Mouse (Mus musculus) embryonic facial prominence, embryonic 11.5 days (tissue): ENCODE results near the gene Oas3. TPM values are rescaled to one million over a fixed set of nuclear protein-coding genes. Genes with fewer than 3 reads are reported as not detected.

Source experiments
- ATAC-seq: fragments of 200-750 bp; cut with Nextera tagmentation; replicated peaks from 2 replicates; pipeline ENCODE4 v1.8.0; 2017; ENCODE audit warnings: low read depth; ENCODE audit not compliant: insufficient number of reproducible peaks, low FRiP score, low TSS enrichment
- DNase-seq: peaks from one replicate; pipeline ENCODE4 v3.0.0-alpha.2; 2015; ENCODE audit warnings: low spot score
- H3K27ac ChIP-seq: fragments of 300-500 bp; sonication (generic); replicated peaks from 2 replicates; pipeline ENCODE4 v1.5.1; 2014; ENCODE audit warnings: mild to moderate bottlenecking, low read depth, low read length, control low read depth
- H3K27me3 ChIP-seq: fragments of 300-500 bp; sonication (generic); 2 replicates; pipeline ENCODE4 v1.6.1; 2014; ENCODE audit warnings: mild to moderate bottlenecking, low read length, moderate library complexity, mixed read lengths; ENCODE audit not compliant: control insufficient read depth, insufficient read depth
- H3K36me3 ChIP-seq: fragments of 300-500 bp; sonication (generic); replicated peaks from 2 replicates; pipeline ENCODE4 v1.6.1; 2014; ENCODE audit warnings: low read depth, mild to moderate bottlenecking, low read length, moderate library complexity, mixed read lengths; ENCODE audit not compliant: control insufficient read depth, insufficient read depth
- H3K4me1 ChIP-seq: fragments of 300-500 bp; sonication (generic); 2 replicates; pipeline ENCODE4 v1.6.1; 2014; ENCODE audit warnings: low read length, mixed read lengths; ENCODE audit not compliant: control insufficient read depth, insufficient read depth
- H3K4me2 ChIP-seq: fragments of 300-500 bp; sonication (generic); 2 replicates; pipeline ENCODE4 v1.6.1; 2014; ENCODE audit warnings: low read depth, mild to moderate bottlenecking, control low read depth, low read length, moderate library complexity
- H3K4me3 ChIP-seq: fragments of 300-500 bp; sonication (generic); 2 replicates; pipeline ENCODE4 v1.5.1; 2014; ENCODE audit warnings: low read depth, low read length, control low read depth
- H3K9ac ChIP-seq: fragments of 300-500 bp; sonication (generic); replicated peaks from 2 replicates; pipeline ENCODE4 v1.6.1; 2014; ENCODE audit warnings: mild to moderate bottlenecking, control low read depth, low read length
- H3K9me3 ChIP-seq: fragments of 300-500 bp; sonication (generic); replicated peaks from 2 replicates; pipeline ENCODE4 v1.6.1; 2016; ENCODE audit warnings: mild to moderate bottlenecking, low read length, inconsistent platforms, mixed read lengths; ENCODE audit not compliant: control insufficient read depth
- WGBS: fragments of 180-500 bp; shearing (Covaris S2); extraction: QIAGEN DNeasy Blood & Tissue Kit; methylation state at CpG from one replicate; pipeline ENCODE4 v1.1.7; 2014; 5-methylcytosine and 5-hydroxymethylcytosine counted together
- polyA plus RNA-seq: library from polyadenylated mRNA; unstranded; fragments of >200 nt; fragmentation: Nextera tagmentation; extraction: Ambion mirVana; gene quantifications from 2 replicates; pipeline ENCODE4 v1.2.1, GENCODE M21; 2014

Gene Oas3
- polyA plus RNA-seq, 1 experiment from 2014 or later = not detected

- Histone ChIP-seq H3K4me1 (no peaks in the 10 kb centered on the region), H3K9ac (no peak overlapping the region), H3K4me3 (no peak overlapping the region), H3K27me3 (no peaks in the 10 kb centered on the region), H3K9me3 (no peaks in the 10 kb centered on the region), H3K4me2 (no peak overlapping the region), H3K27ac (no peak overlapping the region), H3K36me3 (no peaks in the 10 kb centered on the region)
- no peak for ATAC-seq
- no peak for DNase-seq
- 77% methylated on average over 3 of the region's 3 CpGs for WGBS
Observed at GRCm38 (mm10) chr5:120751206-120751605, 26.3 kb downstream of the Oas3 start.

- H3K4me1 ChIP-seq = no peaks in the 10 kb centered on the region
- no peak within 1 kb of the TSS for H3K27ac ChIP-seq
- H3K4me2 ChIP-seq = no peak within 1 kb of the TSS
- no peaks in the 10 kb centered on the region for H3K9me3 ChIP-seq
- no peak within 1 kb of the TSS for H3K4me3 ChIP-seq
- WGBS = 68% methylated on average over 5 of the region's 5 CpGs
- no peaks in the 10 kb centered on the region for H3K27me3 ChIP-seq
- H3K9ac ChIP-seq = no peak within 1 kb of the TSS
- H3K36me3 ChIP-seq = no peaks in the 10 kb centered on the region
- no peak for ATAC-seq
- DNase-seq = no peak
Observed at GRCm38 (mm10) chr5:120749688-120750087, 27.8 kb downstream of the Oas3 start, which contains the start of gene Oas2. TSS of gene Oas2 (minus strand) at chr5:120749853.

- 15% methylated on average over 5 of the region's 5 CpGs for WGBS
- Histone ChIP-seq H3K9me3 (no peaks in the 10 kb centered on the region), H3K27me3 (no peaks in the 10 kb centered on the region), H3K4me1 (no peaks in the 10 kb centered on the region), H3K27ac (no peak overlapping the region), H3K4me3 (no peak overlapping the region), H3K9ac (no peak overlapping the region), H3K4me2 (no peak overlapping the region), H3K36me3 (no peaks in the 10 kb centered on the region)
- peak; percentile 75 for DNase-seq
- no peak for ATAC-seq
Observed at GRCm38 (mm10) chr5:120746451-120746850, 31.0 kb downstream of the Oas3 start.

- Histone ChIP-seq H3K4me2 (no peak overlapping the region), H3K4me3 (no peak overlapping the region), H3K27me3 (no peaks in the 10 kb centered on the region), H3K27ac (no peak overlapping the region), H3K9me3 (no peaks in the 10 kb centered on the region), H3K9ac (no peak overlapping the region), H3K4me1 (no peaks in the 10 kb centered on the region), H3K36me3 (no peaks in the 10 kb centered on the region)
- ATAC-seq = no peak
- peak; percentile 67 for DNase-seq
- WGBS = 24% methylated on average over 4 of the region's 4 CpGs
Observed at GRCm38 (mm10) chr5:120742125-120742524, 35.3 kb downstream of the Oas3 start.

- WGBS = 67% methylated on average over 13 of the region's 14 CpGs
- no peaks in the 10 kb centered on the region for H3K9me3 ChIP-seq
- no peak overlapping the region for H3K4me3 ChIP-seq
- H3K36me3 ChIP-seq = no peaks in the 10 kb centered on the region
- no peaks in the 10 kb centered on the region; the same call in 1 of the 2 replicates for H3K27me3 ChIP-seq
- H3K9ac ChIP-seq = no peak overlapping the region
- no peak overlapping the region for H3K27ac ChIP-seq
- DNase-seq = no peak
- no peaks in the 10 kb centered on the region for H3K4me1 ChIP-seq
- ATAC-seq = no peak
- no peak overlapping the region for H3K4me2 ChIP-seq
Observed at GRCm38 (mm10) chr5:120734380-120734990, 43.0 kb downstream of the Oas3 start.

GRCm38 (mm10) chr5:120733696-120734095 lies 43.8 kb downstream of the Oas3 start:
- 86% methylated on average over 3 of the region's 3 CpGs for WGBS
- H3K36me3 ChIP-seq = no peaks in the 10 kb centered on the region
- no peaks in the 10 kb centered on the region; the same call in 1 of the 2 replicates for H3K27me3 ChIP-seq
- no peaks in the 10 kb centered on the region for H3K9me3 ChIP-seq
- ATAC-seq (no peak), DNase-seq (no peak)
- H3K27ac ChIP-seq = no peak overlapping the region
- no peak overlapping the region for H3K9ac ChIP-seq
- no peaks in the 10 kb centered on the region for H3K4me1 ChIP-seq
- H3K4me2 ChIP-seq = no peak overlapping the region
- H3K4me3 ChIP-seq = no peak overlapping the region

GRCm38 (mm10) chr5:120732740-120733139 lies 44.7 kb downstream of the Oas3 start:
- 74% methylated on average over 1 of the region's 1 CpGs for WGBS

GRCm38 (mm10) chr5:120729319-120729718 lies 48.1 kb downstream of the Oas3 start:
- Histone ChIP-seq H3K36me3 (no peaks in the 10 kb centered on the region), H3K27me3 (no peaks in the 10 kb centered on the region; the same call in 1 of the 2 replicates), H3K4me1 (no peaks in the 10 kb centered on the region), H3K27ac (no peak overlapping the region), H3K9ac (no peak overlapping the region), H3K9me3 (no peaks in the 10 kb centered on the region), H3K4me3 (no peak overlapping the region), H3K4me2 (no peak overlapping the region)
- 81% methylated on average over 10 of the region's 10 CpGs for WGBS
- DNase-seq = no peak
- ATAC-seq = no peak

More at GRCm38 (mm10) chr5:120732740-120733139, 44.7 kb downstream of the Oas3 start:
- Histone ChIP-seq H3K27me3 (no peaks in the 10 kb centered on the region; the same call in 1 of the 2 replicates), H3K27ac (no peak overlapping the region), H3K4me3 (no peak overlapping the region), H3K4me1 (no peaks in the 10 kb centered on the region), H3K36me3 (no peaks in the 10 kb centered on the region), H3K4me2 (no peak overlapping the region), H3K9ac (no peak overlapping the region), H3K9me3 (no peaks in the 10 kb centered on the region)
- ATAC-seq = no peak
- DNase-seq = no peak
